Mouse (Mus musculus): ENCODE measurements around the gene Mbtd1. TPM values are rescaled to one million over a fixed set of nuclear protein-coding genes. Genes with fewer than 3 reads are reported as not detected.
A peak's percentile ranks its signal among the peaks of the same experiment; 100 is the strongest.

The Mbtd1 gene
- polyA plus RNA-seq, 1 experiment = 15.1 TPM

DNA sequence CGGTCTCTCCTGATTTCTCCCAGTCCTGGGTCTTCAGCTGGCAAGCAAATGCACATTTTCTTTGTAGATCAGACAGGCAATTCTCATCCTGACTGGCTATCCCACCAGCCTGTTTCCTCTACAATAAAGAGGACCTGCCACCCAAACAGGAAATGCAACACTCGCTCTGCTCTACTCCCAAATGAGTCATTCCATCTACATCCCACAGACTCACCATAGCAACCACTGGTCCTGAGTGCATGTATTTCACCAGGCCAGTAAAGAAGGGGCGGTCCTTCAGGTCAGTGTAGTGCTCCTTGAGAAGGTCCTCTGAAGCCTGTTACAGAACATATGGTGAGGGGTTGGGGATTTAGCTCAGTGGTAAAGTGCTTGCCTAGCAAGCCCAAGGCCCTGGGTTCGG lies 77.4 kb downstream of the Mbtd1 start:
- DNase-seq = no peak
- no peak for TF ChIP-seq CTCF (IDR thresholded peaks at IDR 0.05; ENCODE audit: borderline replicate concordance, insufficient read depth, low read depth, low read length)
- TF ChIP-seq POLR2A (IDR thresholded peaks at IDR 0.05; ENCODE audit: borderline replicate concordance, insufficient read depth, low read length) = no peak
- WGBS = 66% methylated on average over 4 of the region's 4 CpGs
- no peaks in the 10 kb centered on the region for H3K4me1 ChIP-seq (ENCODE audit: control insufficient read depth, insufficient read depth, low read length)
- no peak overlapping the region for H3K27ac ChIP-seq (ENCODE audit: insufficient read depth, low read length)
- H3K4me3 ChIP-seq (replicated peaks; ENCODE audit: insufficient read depth, low read depth, low read length) = no peak overlapping the region
- H3K27me3 ChIP-seq (ENCODE audit: control insufficient read depth, insufficient read depth, low read length) = no peaks in the 10 kb centered on the region

DNA sequence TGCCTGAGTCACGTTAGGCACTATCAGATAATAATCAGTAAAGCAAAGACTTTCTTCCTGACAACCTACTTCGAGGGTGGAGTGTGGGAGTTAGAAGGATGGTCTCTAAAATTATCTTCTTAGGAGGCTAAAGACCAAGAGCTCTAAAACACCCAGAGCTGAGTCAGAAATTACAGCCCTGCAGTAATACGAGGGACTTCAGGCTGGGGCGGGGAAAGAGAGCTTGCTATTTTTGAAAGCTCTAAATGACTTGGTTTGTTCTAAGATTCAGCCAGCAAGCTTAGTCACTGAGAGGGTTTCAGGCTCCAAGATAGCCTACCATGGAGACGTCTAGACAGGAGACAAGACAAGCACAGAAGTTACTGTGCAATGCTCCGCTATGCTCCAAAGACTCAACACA lies 79.7 kb downstream of the Mbtd1 start:
- Histone ChIP-seq H3K27me3 (ENCODE audit: control insufficient read depth, insufficient read depth, low read length) (no peaks in the 10 kb centered on the region), H3K4me3 (replicated peaks; ENCODE audit: insufficient read depth, low read depth, low read length) (no peak overlapping the region), H3K27ac (ENCODE audit: insufficient read depth, low read length) (no peak overlapping the region; the same call in 1 of the 2 replicates), H3K4me1 (ENCODE audit: control insufficient read depth, insufficient read depth, low read length) (peaks cover 2% of the 10 kb centered on the region; the same call in 1 of the 2 replicates)
- DNase-seq = no peak
- TF ChIP-seq POLR2A (IDR thresholded peaks at IDR 0.05; ENCODE audit: borderline replicate concordance, insufficient read depth, low read length) (no peak), CTCF (IDR thresholded peaks at IDR 0.05; ENCODE audit: borderline replicate concordance, insufficient read depth, low read depth, low read length) (no peak)
- WGBS = 93% methylated on average over 6 of the region's 6 CpGs

GRCm38 (mm10) chr11:93967381-93967780 lies 81.7 kb downstream of the Mbtd1 start:
- H3K27me3 ChIP-seq (ENCODE audit: control insufficient read depth, insufficient read depth, low read length) = no peaks in the 10 kb centered on the region
- whole genome bisulfite sequencing = 4% methylated on average over 11 of the region's 11 CpGs
- TF ChIP-seq POLR2A (IDR thresholded peaks at IDR 0.05; ENCODE audit: borderline replicate concordance, insufficient read depth, low read length) (no peak), CTCF (IDR thresholded peaks at IDR 0.05; ENCODE audit: borderline replicate concordance, insufficient read depth, low read depth, low read length) (no peak)
- DNase-seq = peak; percentile 12 to 41
- H3K27ac ChIP-seq (ENCODE audit: insufficient read depth, low read length) = no peak overlapping the region
- H3K4me3 ChIP-seq (replicated peaks; ENCODE audit: insufficient read depth, low read depth, low read length) = peak overlapping the region; percentile 68
- H3K4me1 ChIP-seq (ENCODE audit: control insufficient read depth, insufficient read depth, low read length) = peaks cover 2% of the 10 kb centered on the region; the same call in 1 of the 2 replicates

GRCm38 (mm10) chr11:93968005-93968847 lies 82.6 kb downstream of the Mbtd1 start, which contains the start of the genes Gm20390 and Nme1:
TSS of gene Gm20390 (minus strand) at chr11:93968293.
TSS of gene Nme1 (minus strand) at chr11:93968521.
- H3K27me3 ChIP-seq (ENCODE audit: control insufficient read depth, insufficient read depth, low read length) = no peaks in the 10 kb centered on the region
- TF ChIP-seq POLR2A (IDR thresholded peaks at IDR 0.05; ENCODE audit: borderline replicate concordance, insufficient read depth, low read length) (peak; percentile 59; the same call in 1 of the 2 replicates), CTCF (IDR thresholded peaks at IDR 0.05; ENCODE audit: borderline replicate concordance, insufficient read depth, low read depth, low read length) (peak; percentile 86)
- H3K4me3 ChIP-seq (replicated peaks; ENCODE audit: insufficient read depth, low read depth, low read length) = peak within 1 kb of the TSS; percentile 68
- H3K4me1 ChIP-seq (ENCODE audit: control insufficient read depth, insufficient read depth, low read length) = peaks cover 2% of the 10 kb centered on the region; the same call in 1 of the 2 replicates
- peak within 1 kb of the TSS; percentile 61; the same call in 1 of the 2 replicates for H3K27ac ChIP-seq (ENCODE audit: insufficient read depth, low read length)
- WGBS = under 1% methylated on average over 40 of the region's 40 CpGs
- DNase-seq = peak; percentile 97 to 98

DNA sequence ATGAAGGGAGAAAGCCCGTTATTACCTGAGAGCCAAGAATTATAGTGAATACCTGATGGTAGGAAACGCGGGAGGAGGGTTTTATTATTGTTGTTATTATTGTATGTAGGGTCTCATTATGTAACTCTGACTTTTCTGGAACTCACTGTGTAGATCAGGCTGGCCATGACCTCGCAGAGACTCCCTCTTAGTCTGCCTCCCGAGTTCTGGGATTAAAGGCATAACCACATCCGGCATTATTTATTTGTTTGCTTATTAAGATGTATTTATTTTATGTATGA lies 83.1 kb downstream of the Mbtd1 start:
- no peak for TF ChIP-seq POLR2A (IDR thresholded peaks at IDR 0.05; ENCODE audit: borderline replicate concordance, insufficient read depth, low read length)
- TF ChIP-seq CTCF (IDR thresholded peaks at IDR 0.05; ENCODE audit: borderline replicate concordance, insufficient read depth, low read depth, low read length) = no peak
- Histone ChIP-seq H3K4me3 (replicated peaks; ENCODE audit: insufficient read depth, low read depth, low read length) (no peak overlapping the region), H3K27me3 (ENCODE audit: control insufficient read depth, insufficient read depth, low read length) (no peaks in the 10 kb centered on the region), H3K27ac (ENCODE audit: insufficient read depth, low read length) (no peak overlapping the region; the same call in 1 of the 2 replicates), H3K4me1 (ENCODE audit: control insufficient read depth, insufficient read depth, low read length) (peaks cover 2% of the 10 kb centered on the region; the same call in 1 of the 2 replicates)
- WGBS = 42% methylated on average over 6 of the region's 6 CpGs
- no peak for DNase-seq

- no peak overlapping the region for H3K4me3 ChIP-seq (replicated peaks; ENCODE audit: insufficient read depth, low read depth, low read length)
- DNase-seq = peak; percentile 17 to 22
- TF ChIP-seq CTCF (IDR thresholded peaks at IDR 0.05; ENCODE audit: borderline replicate concordance, insufficient read depth, low read depth, low read length) (no peak), POLR2A (IDR thresholded peaks at IDR 0.05; ENCODE audit: borderline replicate concordance, insufficient read depth, low read length) (no peak)
- H3K27ac ChIP-seq (ENCODE audit: insufficient read depth, low read length) = 0 out of 2 replicates have a peak overlapping the region, but pooled peaks have one; percentile 61
- 92% methylated on average over 6 of the region's 6 CpGs for whole genome bisulfite sequencing
- H3K4me1 ChIP-seq (ENCODE audit: control insufficient read depth, insufficient read depth, low read length) = peaks cover 2% of the 10 kb centered on the region; the same call in 1 of the 2 replicates
- no peaks in the 10 kb centered on the region for H3K27me3 ChIP-seq (ENCODE audit: control insufficient read depth, insufficient read depth, low read length)
Measured at GRCm38 (mm10) chr11:93969171-93969570, 83.5 kb downstream of the Mbtd1 start.

DNA sequence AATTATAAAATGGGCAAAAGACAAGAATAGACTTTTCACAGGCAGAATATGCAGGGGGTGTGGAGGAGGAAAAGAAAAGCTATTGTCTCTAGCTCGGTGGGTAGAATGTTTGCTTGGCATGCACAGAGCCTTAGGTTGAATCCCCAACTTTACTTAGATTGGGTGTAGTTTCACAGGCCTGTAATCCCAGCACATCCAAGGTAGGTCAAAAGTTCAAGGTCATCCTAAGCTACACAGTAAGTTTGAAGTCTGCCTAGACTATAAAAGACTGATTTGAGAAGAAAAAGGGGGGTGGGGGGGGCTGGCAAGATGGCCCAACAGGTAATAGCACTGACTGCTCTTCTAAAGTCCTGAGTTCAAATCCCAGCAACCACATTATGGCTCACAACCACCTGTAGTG lies 84.1 kb downstream of the Mbtd1 start:
- WGBS = 61% methylated on average over 1 of the region's 1 CpGs
- no peaks in the 10 kb centered on the region for H3K27me3 ChIP-seq (ENCODE audit: control insufficient read depth, insufficient read depth, low read length)

DNA sequence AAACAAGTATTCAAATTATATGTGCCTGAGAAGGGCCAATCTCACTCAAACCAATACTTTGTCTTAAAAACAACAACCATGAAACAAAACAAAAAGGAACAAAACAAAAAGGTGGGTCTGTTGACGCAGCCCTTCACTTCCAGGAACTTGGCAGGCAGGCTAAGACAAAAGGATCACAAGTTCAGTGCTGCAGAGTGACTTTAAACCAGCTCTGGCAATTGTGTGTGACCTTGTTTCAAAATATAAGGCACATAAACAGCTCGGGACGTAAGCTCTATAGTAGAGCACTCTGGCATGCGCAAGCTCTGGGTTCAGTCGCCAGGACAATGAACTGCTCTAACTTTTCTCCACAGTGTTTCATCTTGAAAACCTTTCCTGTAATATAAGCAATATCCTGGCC lies 87.3 kb downstream of the Mbtd1 start:
- WGBS = 87% methylated on average over 5 of the region's 5 CpGs
- no peaks in the 10 kb centered on the region for H3K27me3 ChIP-seq (ENCODE audit: control insufficient read depth, insufficient read depth, low read length)
- H3K27ac ChIP-seq (ENCODE audit: insufficient read depth, low read length) = no peak overlapping the region
- no peak for TF ChIP-seq POLR2A (IDR thresholded peaks at IDR 0.05; ENCODE audit: borderline replicate concordance, insufficient read depth, low read length)
- TF ChIP-seq CTCF (IDR thresholded peaks at IDR 0.05; ENCODE audit: borderline replicate concordance, insufficient read depth, low read depth, low read length) = no peak
- peaks cover 2% of the 10 kb centered on the region; the same call in 1 of the 2 replicates for H3K4me1 ChIP-seq (ENCODE audit: control insufficient read depth, insufficient read depth, low read length)
- no peak for DNase-seq
- no peak overlapping the region for H3K4me3 ChIP-seq (replicated peaks; ENCODE audit: insufficient read depth, low read depth, low read length)

More for the DNA sequence above, 84.1 kb downstream of the Mbtd1 start:
- no peak for DNase-seq
- Histone ChIP-seq H3K27ac (ENCODE audit: insufficient read depth, low read length) (no peak overlapping the region), H3K4me1 (ENCODE audit: control insufficient read depth, insufficient read depth, low read length) (peaks cover 2% of the 10 kb centered on the region; the same call in 1 of the 2 replicates), H3K4me3 (replicated peaks; ENCODE audit: insufficient read depth, low read depth, low read length) (no peak overlapping the region)
- TF ChIP-seq POLR2A (IDR thresholded peaks at IDR 0.05; ENCODE audit: borderline replicate concordance, insufficient read depth, low read length) (no peak), CTCF (IDR thresholded peaks at IDR 0.05; ENCODE audit: borderline replicate concordance, insufficient read depth, low read depth, low read length) (no peak)

All from cerebellum, adult 2 months (tissue).